Comparison of ENCODE assay signal across 28 mouse cellular contexts in the genomic region with DNA sequence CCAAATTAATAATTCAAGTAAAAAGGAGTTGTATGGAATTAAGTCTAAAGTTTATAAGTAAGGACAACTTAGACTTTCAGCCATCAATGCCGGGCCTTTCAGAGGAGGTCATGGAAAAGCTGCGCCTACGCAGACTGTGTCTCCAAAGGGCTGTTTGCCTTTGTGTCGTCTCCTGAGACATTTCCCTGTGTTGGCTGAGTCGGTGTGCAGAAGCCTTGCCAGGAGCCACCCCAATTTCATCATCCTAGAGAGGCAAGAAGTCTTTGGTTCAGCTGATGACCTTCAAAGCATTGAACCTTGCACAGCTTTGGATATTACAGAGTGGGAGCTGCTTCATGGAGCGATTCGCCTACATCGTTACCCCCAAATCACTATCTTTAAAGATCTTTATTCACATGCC.
DNase-seq lines count a peak whose midpoint lies in the region; ATAC-seq and TF ChIP-seq lines count a peak whose summit lies in the region.
"Had no signal": no experiment of that assay in that cellular context is flagged by ENCODE, and none has a peak within 500 bp of the region (broad histone marks: within the 10 kb centered on the region; RNA-seq: fewer than 3 reads in every experiment).

No protein-coding gene starts in this region.

- 0 out of 2 replicates have a peak, but pooled peaks cover 3% of the 10 kb centered on the region for H3K9me3 ChIP-seq in heart, embryonic 10.5 days
- H3K9me3 ChIP-seq in forebrain, embryonic 12.5 days, result no peaks in the 10 kb centered on the region
- H3K9me3 ChIP-seq: embryonic facial prominence, embryonic 13.5 days; forebrain, embryonic 13.5 days; hindbrain, embryonic 12.5 days; liver, embryonic 12.5 days; midbrain, embryonic 12.5 days; neural tube, embryonic 13.5 days had no signal

- no peak for ATAC-seq in forebrain, embryonic 12.5 days (ENCODE audit: low FRiP score)
- ATAC-seq: forebrain, embryonic 13.5 days; intestine, embryonic 16.5 days; liver, embryonic 12.5 days; liver, postnatal 0 days had no signal

- no peaks in the 10 kb centered on the region for H3K27me3 ChIP-seq in heart, embryonic 10.5 days (ENCODE audit: insufficient read depth, poor library complexity, severe bottlenecking)
- H3K27me3 ChIP-seq in myocyte (ENCODE audit: control insufficient read depth, insufficient read depth, insufficient read length), result no peaks in the 10 kb centered on the region
- no peaks in the 10 kb centered on the region for H3K27me3 ChIP-seq in forebrain, embryonic 12.5 days
- H3K27me3 ChIP-seq: embryonic facial prominence, embryonic 13.5 days; forebrain, embryonic 13.5 days; hindbrain, embryonic 12.5 days; liver, embryonic 12.5 days; midbrain, embryonic 12.5 days; neural tube, embryonic 13.5 days had no signal

- no peak overlapping the region for H3K27ac ChIP-seq in heart, embryonic 10.5 days
- H3K27ac ChIP-seq in forebrain, embryonic 12.5 days, result no peak overlapping the region
- no peak overlapping the region for H3K27ac ChIP-seq in left cerebral cortex, adult 2 months
- H3K27ac ChIP-seq: embryonic facial prominence, embryonic 13.5 days; forebrain, embryonic 13.5 days; hindbrain, embryonic 12.5 days; liver, embryonic 12.5 days; midbrain, embryonic 12.5 days; neural tube, embryonic 13.5 days had no signal

- H3K4me2 ChIP-seq in myocyte (ENCODE audit: low read depth), result no peak overlapping the region
- H3K4me2 ChIP-seq in forebrain, embryonic 12.5 days, result no peak overlapping the region
- H3K4me2 ChIP-seq: embryonic facial prominence, embryonic 13.5 days; forebrain, embryonic 13.5 days; hindbrain, embryonic 12.5 days; liver, embryonic 12.5 days; midbrain, embryonic 12.5 days; neural tube, embryonic 13.5 days had no signal

- intact Hi-C loops in heart, postnatal 25 days (cut with DNase I), result loop anchor here (10.0 kb wide), 1 partner anchor 129 kb away; no protein-coding TSS in a partner anchor
- intact Hi-C loops in left cerebral cortex, adult 2 months (cut with DNase I), result loop anchor here (5.0 kb wide), 1 partner anchor 301 kb away; no protein-coding TSS in a partner anchor

- 87% methylated on average over 8 of the region's 8 CpGs for WGBS in heart, embryonic 10.5 days
- WGBS in forebrain, embryonic 12.5 days, result 89% methylated on average over 8 of the region's 8 CpGs

- H3ac ChIP-seq in myocyte (ENCODE audit: control insufficient read depth, insufficient read length), result no peak overlapping the region

- H3K4me3 ChIP-seq in heart, embryonic 10.5 days, result no peak overlapping the region
- no peak overlapping the region for H3K4me3 ChIP-seq in myocyte
- no peak overlapping the region for H3K4me3 ChIP-seq in forebrain, embryonic 12.5 days (replicated peaks)
- H3K4me3 ChIP-seq in left cerebral cortex, adult 2 months, result no peak overlapping the region
- H3K4me3 ChIP-seq: embryonic facial prominence, embryonic 13.5 days; erythroblast, embryonic 14.5 days; forebrain, embryonic 13.5 days; hindbrain, embryonic 12.5 days; liver, embryonic 12.5 days; midbrain, embryonic 12.5 days; neural tube, embryonic 13.5 days had no signal

- no peaks in the 10 kb centered on the region for H3K79me2 ChIP-seq in myocyte (ENCODE audit: control insufficient read depth, insufficient read depth)

- peak; percentile 57 for DNase-seq in adrenal gland, postnatal 10 days
- DNase-seq in adrenal gland, adult 8-10 months, result no peak
- DNase-seq in heart, postnatal 25 days (ENCODE audit: low spot score), result peak; percentile 5
- no peak for DNase-seq in heart, embryonic 10.5 days (ENCODE audit: low spot score)
- peak; percentile 26 to 38 for DNase-seq in adrenal gland, postnatal 36 days
- DNase-seq in left cerebral cortex, adult 2 months (ENCODE audit: extremely low spot score in 1 of 2, low spot score in 2 of 2), result no peak
- DNase-seq: cerebellum, adult 8-10 months; cerebellum, postnatal 36 days; embryo, embryonic 11 days; gastrocnemius, postnatal 25 days; kidney, adult 8-10 months; kidney, postnatal 10 days; layer of hippocampus, postnatal 36 days; liver, postnatal 0 days; lung, postnatal 36 days; right cerebral cortex, postnatal 25 days; spleen, adult 18-20 months; thymus, postnatal 14 days had no signal

- TF ChIP-seq POLR2A in myocyte (IDR thresholded peaks at IDR 0.05; ENCODE audit: insufficient read length, low read depth), result no peak

- no peaks in the 10 kb centered on the region for H3K36me3 ChIP-seq in heart, embryonic 10.5 days
- peaks cover 5% of the 10 kb centered on the region for H3K36me3 ChIP-seq in myocyte (ENCODE audit: control insufficient read depth, insufficient read depth)
- no peaks in the 10 kb centered on the region for H3K36me3 ChIP-seq in forebrain, embryonic 12.5 days (replicated peaks)
- H3K36me3 ChIP-seq: embryonic facial prominence, embryonic 13.5 days; hindbrain, embryonic 12.5 days; liver, embryonic 12.5 days; midbrain, embryonic 12.5 days; neural tube, embryonic 13.5 days had no signal

- no peak overlapping the region for H3K9ac ChIP-seq in forebrain, embryonic 12.5 days
- H3K9ac ChIP-seq: embryonic facial prominence, embryonic 13.5 days; forebrain, embryonic 13.5 days; hindbrain, embryonic 12.5 days; liver, embryonic 12.5 days; liver, postnatal 0 days; midbrain, embryonic 12.5 days; neural tube, embryonic 13.5 days had no signal

- no peak for TF ChIP-seq CTCF in left cerebral cortex, adult 2 months (IDR thresholded peaks at IDR 0.05)

- H3K4me1 ChIP-seq in heart, embryonic 10.5 days, result no peaks in the 10 kb centered on the region
- no peaks in the 10 kb centered on the region for H3K4me1 ChIP-seq in forebrain, embryonic 12.5 days
- H3K4me1 ChIP-seq: forebrain, embryonic 13.5 days; hindbrain, embryonic 12.5 days; neural tube, embryonic 13.5 days had no signal

TF ChIP-seq in myocyte, 11 proteins besides CTCF, POLR2A, EP300 and RAD21:
- TF ChIP-seq CEBPB (IDR thresholded peaks at IDR 0.05; ENCODE audit: insufficient read depth, poor library complexity, severe bottlenecking) (no peak), POLR2AphosphoS2 (IDR thresholded peaks at IDR 0.05; ENCODE audit: insufficient read length, low read depth) (peak; percentile 38)

Comparison
In these comparisons a context has a peak if more than half of its experiments do, and no peak if none do; other contexts are left out.
1. DNase-seq: peak in adrenal gland, postnatal 10 days (single experiment), heart, postnatal 25 days (single experiment) and adrenal gland, postnatal 36 days (2 of 2); none in adrenal gland, adult 8-10 months (single experiment), heart, embryonic 10.5 days (single experiment) and left cerebral cortex, adult 2 months (0 of 2).